Mouse (Mus musculus) bone marrow, adult 2 months (tissue): ENCODE data around the gene Snip1.

Experiments
- CTCF ChIP-seq: fragments of 200-500 bp; IDR thresholded peaks from 2 replicates; pipeline ENCODE4 v1.5.1; 2011; ENCODE audit warnings: low read length, control low read depth; ENCODE audit not compliant: control insufficient read depth, insufficient read depth
- POLR2A ChIP-seq: fragments of 200-500 bp; IDR thresholded peaks from 2 replicates; pipeline ENCODE4 v1.6.1; 2011; ENCODE audit warnings: low read depth, mild to moderate bottlenecking, control low read depth, low read length, borderline replicate concordance; ENCODE audit not compliant: control insufficient read depth

GRCm38 (mm10) chr4:125117902-125118320, 51.4 kb downstream of the Snip1 start:
- TF ChIP-seq CTCF, result no peak
- TF ChIP-seq POLR2A, result no peak
